Mouse (Mus musculus): ENCODE data around the gene Pcnp.
"Not testable (repeated sequence)": the region's sequence is repeated elsewhere in the genome, so short reads cannot be mapped to it uniquely, and the experiment has no call there.

Gene Pcnp

GRCm38 (mm10) chr16:55967221-55967620, 62.3 kb downstream of the Pcnp start:
- no peak for DNase-seq (ENCODE audit: low spot score in 2 of 2)

GRCm38 (mm10) chr16:55966212-55966871, 63.2 kb downstream of the Pcnp start, which contains the start of gene Rpl24:
Gene Rpl24 (plus strand): TSS chr16:55966275.
- peak; percentile 92 to 94 for DNase-seq (ENCODE audit: low spot score in 2 of 2)

- DNase-seq (ENCODE audit: low spot score in 2 of 2) = peak in 1 of 2 experiments; percentile 15
These were observed 65.2 kb downstream of the Pcnp start for GRCm38 (mm10) chr16:55964126-55964949.

GRCm38 (mm10) chr16:55963068-55963467, 66.5 kb downstream of the Pcnp start:
- DNase-seq (ENCODE audit: low spot score in 2 of 2) = not testable (repeated sequence)
